Mouse (Mus musculus) central nervous system, embryonic 18 days (tissue): ENCODE results near the gene Fuk. TPM values are rescaled to one million over a fixed set of nuclear protein-coding genes. Genes with fewer than 3 reads are reported as not detected.

Experiments used
- polyA plus RNA-seq: library from polyadenylated mRNA; depleted of rRNA; stranded (reverse); fragments of >200 nt; gene quantifications from 2 replicates; pipeline ENCODE4 v1.2.3, GENCODE M21; 2012; rRNA removed

The Fuk gene
- polyA plus RNA-seq: 10.0 and 10.8 TPM in 2 replicates

DNA sequence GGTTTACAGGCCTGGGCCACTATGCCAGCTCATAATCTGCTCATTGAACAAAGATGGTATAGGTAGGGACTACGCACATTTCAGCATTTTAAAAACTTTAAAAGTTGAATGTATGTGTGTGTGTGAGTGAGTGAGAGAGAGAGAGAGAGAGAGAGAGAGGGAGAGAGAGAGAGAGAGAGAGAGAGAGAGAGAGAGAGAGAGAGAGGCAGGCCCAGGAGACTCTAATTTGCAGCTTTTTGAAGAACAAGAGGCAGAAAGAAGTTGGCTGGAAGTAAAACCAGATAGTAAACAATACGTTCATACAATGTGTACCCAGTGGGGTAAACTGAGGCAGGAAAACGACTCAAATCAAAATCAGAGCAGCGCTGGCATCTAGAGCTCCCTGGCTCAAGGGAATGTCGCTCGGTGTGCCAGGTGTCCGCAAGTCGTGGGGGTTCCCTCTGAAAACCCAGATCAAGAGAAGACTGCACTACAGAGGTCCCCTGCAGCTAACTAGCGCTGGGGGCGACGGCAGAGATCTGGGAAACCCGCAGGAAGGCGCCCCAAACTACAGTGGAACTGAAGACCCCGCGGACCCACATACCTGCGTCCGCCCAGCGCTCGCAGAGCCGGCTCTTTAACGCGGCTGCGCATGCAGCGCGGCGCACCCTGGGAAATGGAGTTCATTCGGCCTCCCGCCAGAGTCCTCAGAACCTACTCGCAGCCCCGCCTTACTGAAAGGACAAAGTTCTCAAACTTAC lies at the start of gene Fuk:
Gene Fuk (minus strand): TSS at position 650 of the 740 bp plus-strand sequence.

DNA sequence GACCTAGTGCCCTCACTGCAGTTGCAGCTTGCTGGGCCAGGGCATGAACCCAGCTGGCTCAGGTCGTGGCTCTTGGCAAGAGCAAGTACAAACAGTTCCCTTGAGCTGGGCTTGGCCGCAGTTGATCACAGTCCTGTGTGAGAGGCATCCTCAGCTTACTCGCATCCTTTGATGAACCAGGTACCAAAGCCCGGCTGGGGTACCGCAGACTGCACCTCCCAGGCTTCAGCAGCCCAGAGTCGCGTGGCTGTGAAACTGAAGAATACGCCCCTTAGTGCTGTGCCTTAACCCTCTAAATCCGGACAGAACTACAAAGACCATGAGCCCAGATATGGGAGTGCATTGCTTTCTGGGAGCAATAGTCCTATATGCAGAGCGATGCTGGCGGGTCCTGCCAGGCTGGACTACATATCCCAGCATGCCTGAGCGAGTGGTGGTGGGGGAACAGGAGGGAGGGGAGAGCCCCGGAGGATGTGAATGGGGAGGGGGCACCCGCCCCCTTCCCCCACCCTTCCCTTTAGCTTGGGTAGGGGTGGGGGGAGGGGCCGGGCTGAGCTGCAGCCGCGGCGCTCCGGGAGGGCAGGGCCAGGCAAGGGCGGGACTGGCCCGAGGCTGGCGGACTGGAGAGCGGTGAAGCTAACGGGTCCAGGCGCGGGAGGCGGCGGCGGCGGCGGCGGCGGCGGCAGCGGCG lies 17.2 kb upstream of the Fuk start, which contains the start of gene St3gal2:
Gene St3gal2 (plus strand): TSS at position 582 of the 691 bp plus-strand sequence.

DNA sequence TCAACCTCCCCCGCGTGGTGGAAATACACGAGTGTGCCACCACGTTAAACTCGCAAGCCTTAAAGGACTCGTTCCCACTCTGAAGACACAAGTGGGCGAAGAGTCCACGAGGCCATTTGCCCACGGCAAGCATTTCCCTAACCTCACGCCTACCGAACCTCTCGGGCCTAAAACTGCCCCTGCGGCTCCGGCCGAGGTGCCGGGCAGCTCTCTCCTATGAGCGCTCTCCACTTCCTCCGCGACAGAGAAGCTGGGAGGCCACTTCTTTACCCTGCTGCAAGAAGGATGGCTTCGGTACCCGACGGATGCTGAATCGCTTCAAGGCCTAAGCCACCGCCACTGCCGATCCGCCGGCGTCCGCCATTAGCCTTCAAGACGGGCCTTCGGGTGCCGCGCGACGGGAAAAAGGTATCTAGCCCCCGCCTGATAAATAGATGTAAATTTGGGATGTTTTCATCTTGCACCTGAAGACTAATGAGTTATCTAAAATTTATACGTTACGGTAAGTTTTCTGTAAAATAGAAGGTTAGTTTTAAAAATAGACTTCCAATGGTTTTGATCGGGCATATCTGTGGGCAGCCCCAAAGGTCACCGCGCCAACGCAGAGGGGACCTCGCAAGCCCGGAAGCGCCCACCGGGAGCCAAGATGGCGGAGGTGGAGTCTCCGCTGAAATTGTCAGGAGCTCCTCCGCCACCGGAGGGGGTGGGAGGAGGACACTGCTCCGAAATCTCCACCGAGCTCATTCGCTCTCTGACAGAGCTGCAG lies 55.7 kb downstream of the Fuk start, which contains the start of the genes Cog4 and Sf3b3:
Gene Cog4 (plus strand): TSS at position 196 of the 766 bp plus-strand sequence.
Gene Sf3b3 (minus strand): TSS at position 383 of the 766 bp plus-strand sequence.

Other genes with a start within 250 kb of the Fuk start
- 141 and 176 TPM in 2 replicates for gene Mtss1l, start 181.0 kb downstream of the Fuk start, polyA plus RNA-seq
- gene Il34, start 96.6 kb downstream of the Fuk start, polyA plus RNA-seq: 7.6 and 9.2 TPM in 2 replicates
- gene Cog4, start 55.9 kb downstream of the Fuk start, polyA plus RNA-seq: 44.9 TPM in 2 replicates
- 59.1 and 59.3 TPM in 2 replicates for gene Sf3b3, start 55.7 kb downstream of the Fuk start, polyA plus RNA-seq
- 33.4 and 40.1 TPM in 2 replicates for gene St3gal2, start 17.4 kb upstream of the Fuk start, polyA plus RNA-seq
- 38.0 and 39.2 TPM in 2 replicates for gene Ddx19a, start 95.3 kb upstream of the Fuk start, polyA plus RNA-seq
- 11.2 and 11.4 TPM in 2 replicates for gene Ddx19b, start 129.3 kb upstream of the Fuk start, polyA plus RNA-seq
- 70.1 and 70.4 TPM in 2 replicates for gene Aars, start 130.7 kb upstream of the Fuk start, polyA plus RNA-seq
- gene Exosc6, start 153.9 kb upstream of the Fuk start, polyA plus RNA-seq: not detected in 2 replicates
- gene Clec18a, start 189.9 kb upstream of the Fuk start, polyA plus RNA-seq: 0.08 and 0.59 TPM in 2 replicates
- 11.0 TPM in 2 replicates for gene Pdpr, start 192.1 kb upstream of the Fuk start, polyA plus RNA-seq